Mouse (Mus musculus): ENCODE measurements at regions not wholly inside any gene's neighbourhood (a gene's known extent, or its start where the extent isn't known, plus 50 kb on each side); places are given as distances from the start of the nearest gene placed in this dataset.

GRCm38 (mm10) chr4:142439450-142440183 is 200.4 kb upstream of the Kazn start:
- no peak for ATAC-seq
- no peaks in the 10 kb centered on the region for H3K27me3 ChIP-seq
- H3K4me2 ChIP-seq, result no peak overlapping the region
- no peaks in the 10 kb centered on the region for H3K36me3 ChIP-seq (ENCODE audit: poor library complexity, severe bottlenecking)
- no peaks in the 10 kb centered on the region for H3K9me3 ChIP-seq (replicated peaks)
- H3K9ac ChIP-seq, result no peak overlapping the region
- no peak overlapping the region for H3K4me3 ChIP-seq
- no peak overlapping the region for H3K27ac ChIP-seq
- H3K4me1 ChIP-seq, result peaks cover 56% of the 10 kb centered on the region
- 50% methylated on average over 9 of the region's 9 CpGs for WGBS

GRCm38 (mm10) chr4:142424596-142424995 is 185.4 kb upstream of the Kazn start:
- 83% methylated on average over 3 of the region's 3 CpGs for WGBS
- no peak for ATAC-seq
- Histone ChIP-seq H3K9ac (no peak overlapping the region), H3K4me3 (no peak overlapping the region), H3K27me3 (no peaks in the 10 kb centered on the region), H3K36me3 (ENCODE audit: poor library complexity, severe bottlenecking) (no peaks in the 10 kb centered on the region), H3K9me3 (replicated peaks) (no peaks in the 10 kb centered on the region), H3K27ac (no peak overlapping the region), H3K4me1 (peaks cover 34% of the 10 kb centered on the region), H3K4me2 (no peak overlapping the region)

GRCm38 (mm10) chr4:142420427-142420826 is 181.2 kb upstream of the Kazn start:
- WGBS, result 38% methylated on average over 7 of the region's 7 CpGs
- H3K9ac ChIP-seq, result no peak overlapping the region
- peak overlapping the region; percentile 49 for H3K27ac ChIP-seq
- no peak overlapping the region for H3K4me3 ChIP-seq
- H3K36me3 ChIP-seq (ENCODE audit: poor library complexity, severe bottlenecking), result no peaks in the 10 kb centered on the region
- ATAC-seq, result peak; percentile 41; the same call in 1 of the 2 replicates
- H3K27me3 ChIP-seq, result no peaks in the 10 kb centered on the region
- H3K9me3 ChIP-seq (replicated peaks), result no peaks in the 10 kb centered on the region
- H3K4me1 ChIP-seq, result peaks cover 32% of the 10 kb centered on the region
- H3K4me2 ChIP-seq, result no peak overlapping the region

- Histone ChIP-seq H3K27ac (no peak overlapping the region), H3K36me3 (ENCODE audit: poor library complexity, severe bottlenecking) (no peaks in the 10 kb centered on the region), H3K4me2 (no peak overlapping the region), H3K4me3 (no peak overlapping the region), H3K4me1 (peaks cover 49% of the 10 kb centered on the region), H3K9me3 (replicated peaks) (no peaks in the 10 kb centered on the region), H3K27me3 (no peaks in the 10 kb centered on the region), H3K9ac (no peak overlapping the region)
- 64% methylated on average over 5 of the region's 5 CpGs for WGBS
- no peak for ATAC-seq
These were observed 175.7 kb upstream of the Kazn start for GRCm38 (mm10) chr4:142414874-142415273.

GRCm38 (mm10) chr4:142411792-142412191 is 172.6 kb upstream of the Kazn start:
- Histone ChIP-seq H3K4me3 (no peak overlapping the region), H3K4me1 (peaks cover 60% of the 10 kb centered on the region), H3K4me2 (no peak overlapping the region), H3K9me3 (replicated peaks) (no peaks in the 10 kb centered on the region), H3K27me3 (no peaks in the 10 kb centered on the region), H3K9ac (no peak overlapping the region), H3K36me3 (ENCODE audit: poor library complexity, severe bottlenecking) (no peaks in the 10 kb centered on the region), H3K27ac (peak overlapping the region; percentile 71)
- WGBS, result 93% methylated on average over 5 of the region's 5 CpGs
- ATAC-seq, result no peak

- Histone ChIP-seq H3K27me3 (no peaks in the 10 kb centered on the region), H3K4me3 (no peak overlapping the region), H3K4me2 (peak overlapping the region; percentile 43), H3K9me3 (replicated peaks) (no peaks in the 10 kb centered on the region), H3K4me1 (peaks cover 59% of the 10 kb centered on the region), H3K27ac (peak overlapping the region; percentile 71), H3K36me3 (ENCODE audit: poor library complexity, severe bottlenecking) (no peaks in the 10 kb centered on the region), H3K9ac (no peak overlapping the region)
- peak; percentile 85 for ATAC-seq
- 59% methylated on average over 26 of the region's 26 CpGs for WGBS
These were observed 171.7 kb upstream of the Kazn start for GRCm38 (mm10) chr4:142410596-142411573.

GRCm38 (mm10) chr4:142397858-142398257 is 158.7 kb upstream of the Kazn start:
- Histone ChIP-seq H3K9ac (no peak overlapping the region), H3K27me3 (no peaks in the 10 kb centered on the region), H3K4me3 (no peak overlapping the region), H3K36me3 (ENCODE audit: poor library complexity, severe bottlenecking) (peaks cover 18% of the 10 kb centered on the region), H3K9me3 (replicated peaks) (peaks cover 15% of the 10 kb centered on the region; the same call in 1 of the 2 replicates), H3K4me2 (no peak overlapping the region), H3K27ac (no peak overlapping the region), H3K4me1 (no peaks in the 10 kb centered on the region; the same call in 1 of the 2 replicates)
- no peak for ATAC-seq
- WGBS, result 76% methylated on average over 7 of the region's 7 CpGs

GRCm38 (mm10) chr4:142392924-142393323 is 153.7 kb upstream of the Kazn start:
- Histone ChIP-seq H3K27me3 (no peaks in the 10 kb centered on the region), H3K4me2 (no peak overlapping the region), H3K9me3 (replicated peaks) (peaks cover 7% of the 10 kb centered on the region; the same call in 1 of the 2 replicates), H3K4me3 (no peak overlapping the region), H3K27ac (no peak overlapping the region), H3K9ac (no peak overlapping the region), H3K36me3 (ENCODE audit: poor library complexity, severe bottlenecking) (peaks cover 7% of the 10 kb centered on the region), H3K4me1 (peaks cover 18% of the 10 kb centered on the region)
- WGBS, result 50% methylated on average over 2 of the region's 2 CpGs
- no peak; the same call in 1 of the 2 replicates for ATAC-seq

- Histone ChIP-seq H3K9ac (no peak overlapping the region), H3K4me2 (no peak overlapping the region), H3K9me3 (replicated peaks) (peaks cover 7% of the 10 kb centered on the region; the same call in 1 of the 2 replicates), H3K36me3 (ENCODE audit: poor library complexity, severe bottlenecking) (peaks cover 7% of the 10 kb centered on the region), H3K4me1 (peaks cover 18% of the 10 kb centered on the region), H3K27me3 (no peaks in the 10 kb centered on the region), H3K4me3 (no peak overlapping the region), H3K27ac (peak overlapping the region; percentile 37; the same call in 1 of the 2 replicates)
- 56% methylated on average over 21 of the region's 21 CpGs for WGBS
- peak; percentile 54 for ATAC-seq
These were observed 151.5 kb upstream of the Kazn start for GRCm38 (mm10) chr4:142390531-142391195.

- Histone ChIP-seq H3K4me2 (no peak overlapping the region), H3K4me3 (no peak overlapping the region), H3K9me3 (replicated peaks) (no peaks in the 10 kb centered on the region), H3K27me3 (no peaks in the 10 kb centered on the region), H3K4me1 (peaks cover 18% of the 10 kb centered on the region), H3K36me3 (ENCODE audit: poor library complexity, severe bottlenecking) (no peaks in the 10 kb centered on the region), H3K9ac (no peak overlapping the region), H3K27ac (no peak overlapping the region)
- 75% methylated on average over 6 of the region's 6 CpGs for WGBS
- no peak for ATAC-seq
These were observed 149.3 kb upstream of the Kazn start for GRCm38 (mm10) chr4:142388476-142388875.

GRCm38 (mm10) chr4:142381168-142381567 is 142.0 kb upstream of the Kazn start:
- ATAC-seq, result no peak
- H3K9ac ChIP-seq, result no peak overlapping the region
- no peaks in the 10 kb centered on the region for H3K27me3 ChIP-seq
- no peak overlapping the region for H3K4me2 ChIP-seq
- H3K36me3 ChIP-seq (ENCODE audit: poor library complexity, severe bottlenecking), result no peaks in the 10 kb centered on the region
- H3K4me1 ChIP-seq, result peaks cover 9% of the 10 kb centered on the region
- peak overlapping the region; percentile 12; the same call in 1 of the 2 replicates for H3K27ac ChIP-seq
- no peaks in the 10 kb centered on the region for H3K9me3 ChIP-seq (replicated peaks)
- 71% methylated on average over 7 of the region's 7 CpGs for WGBS
- H3K4me3 ChIP-seq, result no peak overlapping the region

Data from forebrain, embryonic 13.5 days (tissue).